Mouse (Mus musculus) heart, postnatal 36 days (tissue): ENCODE measurements around the gene Nt5c2. TPM values are rescaled to one million over a fixed set of nuclear protein-coding genes. Genes with fewer than 3 reads are reported as not detected.
"Not testable (repeated sequence)": the region's sequence is repeated elsewhere in the genome, so short reads cannot be mapped to it uniquely, and the experiment has no call there.

ENCODE experiments used
- DNase-seq, 2 experiments: peaks; one replicate each; pipeline ENCODE4 v3.0.0; 2021 to 2022
- intact Hi-C: fragments of 180-260 bp; cut with DNase I; formaldehyde crosslinking; loops from one replicate; pipeline ENCODE4 v1.15.1; 2025
- total RNA-seq, 2 experiments: library from RNA; stranded (reverse); gene quantifications; 2 replicates each; pipeline ENCODE4 v1.2.3; 2021

Gene Nt5c2
- total RNA-seq, 2 experiments from 2014 or later, result 59.6 to 61.2 TPM

DNA sequence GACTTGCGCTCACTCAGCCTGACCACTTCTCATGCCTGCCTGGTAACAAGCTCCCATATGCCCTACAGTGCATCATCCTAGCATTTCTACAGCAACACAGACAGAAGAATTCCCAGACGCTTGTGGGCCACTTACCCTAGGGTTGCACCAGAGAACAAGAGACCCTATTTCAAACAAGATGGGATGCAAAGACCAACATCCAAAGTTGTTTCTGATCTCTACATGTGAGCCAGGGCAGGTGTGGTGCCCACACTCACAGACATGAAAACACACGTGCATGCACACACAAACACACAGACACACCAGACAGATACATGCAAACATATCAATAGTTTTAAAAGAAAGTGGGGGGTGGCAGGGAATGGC, 24.8 kb downstream of the Nt5c2 start:
- intact Hi-C loops, result loop anchor here (2.0 to 5.0 kb wide), 2 partner anchors 229 to 318 kb away; partner anchors contain the start of genes Cnnm2 and Cyp17a1
- DNase-seq, result no peak

- no peak for DNase-seq
- intact Hi-C loops, result loop anchor here (2.0 to 5.0 kb wide), 2 partner anchors 229 to 317 kb away; partner anchors contain the start of genes Cnnm2 and Cyp17a1
Measured at GRCm38 (mm10) chr19:46989479-46990152, 25.3 kb downstream of the Nt5c2 start.

GRCm38 (mm10) chr19:46988231-46989087, 26.5 kb downstream of the Nt5c2 start:
- no peak for DNase-seq
- intact Hi-C loops, result no loop called here

GRCm38 (mm10) chr19:46987646-46988045, 27.3 kb downstream of the Nt5c2 start:
- DNase-seq, result peak in 1 of 2 experiments; percentile 35
- intact Hi-C loops, result no loop called here

DNA sequence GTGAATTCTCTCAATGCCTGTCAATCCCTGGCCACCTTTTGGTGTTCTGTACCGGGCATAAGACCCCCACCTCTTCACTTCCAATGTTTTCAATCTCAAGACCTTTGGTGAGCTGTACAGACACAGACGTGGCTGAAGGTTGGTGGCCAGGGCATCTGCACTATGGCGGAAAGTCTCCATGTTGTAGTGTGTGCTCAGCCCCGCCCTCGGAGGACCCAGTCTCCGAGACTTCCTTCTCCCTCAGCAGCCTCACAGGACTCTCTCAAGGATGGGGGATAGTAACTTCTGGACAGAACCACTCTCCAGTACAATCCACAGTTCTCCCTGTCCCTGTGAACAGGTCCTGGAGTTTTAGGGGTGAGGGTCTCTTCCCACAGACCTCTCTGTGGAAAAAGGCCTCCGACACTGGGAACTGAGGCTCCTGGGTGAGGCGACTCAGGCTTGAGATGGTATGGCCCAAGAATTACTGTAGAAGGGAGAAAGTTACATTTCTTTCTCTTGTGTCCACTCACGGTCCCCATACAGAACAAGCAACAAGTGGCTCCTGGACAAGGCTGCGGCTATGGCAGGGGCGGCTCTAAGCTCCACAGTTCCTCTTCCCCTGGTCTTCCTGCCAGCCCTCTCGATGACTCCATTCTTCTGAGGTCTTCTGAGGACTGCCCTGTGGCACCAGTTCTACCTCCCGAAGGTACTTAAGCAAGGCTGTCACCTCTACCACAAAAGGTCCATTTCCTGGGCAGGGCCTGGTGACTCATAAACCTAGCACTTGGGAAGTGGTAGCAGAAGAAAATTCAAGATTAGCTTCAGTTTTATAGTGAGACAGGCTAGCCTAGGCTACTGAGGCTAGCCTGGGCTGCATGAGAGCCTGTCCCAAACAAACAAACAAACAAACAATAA, 30.0 kb downstream of the Nt5c2 start:
- DNase-seq, result no peak
- intact Hi-C loops, result no loop called here

DNA sequence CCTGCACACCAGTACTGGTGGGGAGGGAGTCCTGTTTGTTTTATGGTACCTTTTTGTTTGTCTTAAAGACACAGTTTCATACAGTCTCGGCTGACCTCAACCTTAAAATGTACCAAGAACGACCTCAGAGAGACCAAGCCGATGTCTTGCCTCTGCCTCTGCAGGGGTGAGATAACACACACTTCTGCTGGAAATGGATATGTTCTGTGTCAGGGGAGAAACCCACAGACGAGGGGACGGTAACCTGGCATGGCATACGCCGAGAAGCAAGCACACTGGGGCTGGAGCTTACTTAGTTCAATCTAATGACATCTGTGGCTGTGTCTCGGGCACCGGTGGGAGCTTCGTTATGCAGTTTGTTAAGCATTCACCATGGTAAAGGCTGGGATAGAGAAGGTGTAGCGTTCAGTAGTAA, 31.0 kb downstream of the Nt5c2 start:
- no peak for DNase-seq
- intact Hi-C loops, result no loop called here

DNA sequence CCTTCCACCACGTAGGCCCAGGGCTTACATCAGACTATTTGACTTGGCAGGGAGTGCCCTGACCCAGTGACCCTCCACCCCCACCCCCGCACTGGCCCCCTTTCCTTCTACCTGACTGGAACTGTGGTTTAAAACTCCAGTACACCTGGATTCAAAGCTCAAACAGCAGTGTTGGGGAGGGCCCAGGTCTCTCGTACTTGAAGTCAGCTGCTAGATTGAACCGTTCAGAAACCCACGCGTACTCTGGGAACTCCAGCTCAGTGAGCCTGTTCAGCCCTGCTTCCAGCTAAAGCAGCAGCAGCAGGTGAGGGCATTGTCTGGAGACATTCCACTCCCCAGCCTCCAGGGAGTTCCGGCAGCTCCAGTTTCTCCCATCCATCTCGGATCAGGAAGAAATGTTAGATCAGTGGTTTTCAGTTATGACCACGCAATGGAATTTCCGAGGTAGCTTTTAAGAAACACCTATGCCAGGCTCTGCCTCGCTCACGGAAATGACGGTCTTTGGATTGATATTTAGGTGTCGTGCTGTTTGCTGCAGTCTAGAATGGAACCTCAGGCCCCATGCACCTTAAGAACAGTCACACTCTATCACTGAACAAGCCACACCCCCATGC, 31.5 kb downstream of the Nt5c2 start:
- DNase-seq, result no peak
- intact Hi-C loops, result no loop called here

DNA sequence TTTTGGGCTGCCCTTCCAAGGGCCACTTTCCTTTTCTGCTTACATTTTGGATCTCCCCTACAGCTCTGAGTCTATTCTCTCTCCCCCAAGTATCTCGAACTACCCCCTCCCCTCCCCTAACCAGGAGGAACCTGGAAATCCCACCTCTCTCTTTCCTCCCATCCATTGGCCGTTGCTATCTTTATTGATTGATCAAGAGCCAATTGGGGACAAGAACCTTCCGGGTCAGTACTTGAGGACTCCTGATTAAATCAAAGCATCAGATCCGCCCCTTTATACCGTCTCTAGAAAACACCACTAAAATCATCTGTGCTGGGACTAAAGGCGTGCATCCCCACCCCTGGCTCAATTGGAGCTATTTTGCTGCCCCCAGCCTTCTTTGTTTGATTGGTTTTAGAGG, 33.5 kb downstream of the Nt5c2 start:
- DNase-seq, result no peak
- intact Hi-C loops, result no loop called here

DNA sequence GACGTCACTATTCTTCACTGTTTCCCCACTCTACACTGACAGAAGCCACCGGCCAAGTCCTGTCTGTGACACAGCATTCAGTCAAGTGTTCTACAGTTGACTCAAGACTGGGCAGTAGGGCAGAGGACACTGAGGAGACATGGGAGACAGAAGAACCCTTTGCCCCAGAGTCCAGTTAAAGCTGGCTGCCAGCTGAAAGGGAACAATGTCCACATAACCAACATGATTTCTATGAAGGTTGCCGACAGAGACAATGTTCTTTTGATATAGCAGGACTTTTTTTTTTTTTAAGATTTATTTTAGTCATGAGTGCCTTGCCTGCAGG, 35.2 kb downstream of the Nt5c2 start:
- DNase-seq, result no peak
- intact Hi-C loops, result no loop called here

DNA sequence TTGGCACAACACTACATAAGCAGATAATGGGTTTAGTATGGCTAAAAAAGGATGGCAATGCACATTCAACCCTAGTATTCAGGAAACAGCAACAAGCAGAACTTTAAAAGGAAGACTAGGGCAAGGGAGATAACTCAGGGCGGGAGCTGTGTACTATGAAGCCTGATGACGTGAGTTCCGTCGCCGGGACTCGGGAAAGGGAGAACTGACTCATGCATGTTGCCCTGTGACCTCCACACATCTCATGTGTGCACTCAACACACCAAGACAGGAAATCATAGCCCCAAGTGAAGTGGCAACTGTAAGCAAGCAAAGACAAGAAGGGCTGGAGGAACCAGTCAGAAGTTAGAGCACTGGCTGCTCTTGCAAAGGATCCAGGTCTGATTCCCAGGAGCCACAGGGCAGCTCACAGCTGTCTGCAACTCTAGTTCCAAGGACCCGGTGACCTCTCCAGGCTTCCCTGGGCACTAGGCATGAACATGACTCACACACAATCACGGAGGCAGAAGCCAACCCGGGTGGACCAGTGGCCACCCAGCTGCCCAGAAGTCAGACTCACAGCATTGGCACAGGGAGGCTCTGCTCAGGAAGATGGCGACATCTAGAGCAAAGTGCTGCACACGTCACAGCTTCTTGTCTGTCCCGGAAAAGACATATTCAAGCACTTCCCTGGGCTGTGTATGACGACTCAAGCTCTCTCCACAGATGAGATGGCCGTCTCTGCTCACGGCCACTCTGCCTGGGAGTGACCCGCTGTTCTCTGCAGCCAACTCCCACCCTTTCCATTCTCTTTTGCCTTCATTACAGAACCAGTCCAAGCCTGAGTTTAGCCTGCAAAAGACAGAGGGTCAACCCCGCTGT, 35.8 kb downstream of the Nt5c2 start:
- intact Hi-C loops, result no loop called here
- DNase-seq, result peak in 1 of 2 experiments; percentile 27

- intact Hi-C loops, DNase-seq: not testable (repeated sequence)
Measured at GRCm38 (mm10) chr19:46978069-46978468, 36.9 kb downstream of the Nt5c2 start.

DNA sequence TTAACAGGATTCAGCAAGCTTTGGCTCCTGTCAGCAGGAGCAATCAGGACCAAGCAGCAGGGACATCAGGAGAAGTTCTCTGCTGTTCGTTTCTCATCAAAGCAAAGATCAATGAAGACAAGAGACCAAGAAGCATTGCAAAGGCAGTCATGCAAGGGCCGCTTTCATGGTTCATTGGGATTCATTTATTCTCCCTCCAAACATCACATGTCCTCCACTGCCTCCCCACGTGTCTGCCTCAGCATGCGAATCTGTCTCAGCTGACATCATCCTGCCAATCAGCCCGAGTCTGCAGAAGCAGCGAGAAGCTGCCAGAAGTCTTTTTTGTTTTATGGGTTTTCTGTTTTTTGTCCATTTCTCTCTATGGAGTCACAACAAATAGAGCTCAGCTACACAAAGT, 37.5 kb downstream of the Nt5c2 start:
- intact Hi-C loops, result no loop called here
- no peak for DNase-seq

- no peak for DNase-seq
- intact Hi-C loops, result no loop called here
Measured at GRCm38 (mm10) chr19:46976743-46977142, 38.2 kb downstream of the Nt5c2 start.

- peak in 1 of 2 experiments; percentile 22 for DNase-seq
- intact Hi-C loops, result no loop called here
Measured at GRCm38 (mm10) chr19:46975997-46976396, 39.0 kb downstream of the Nt5c2 start.

GRCm38 (mm10) chr19:46975565-46975964, 39.4 kb downstream of the Nt5c2 start:
- intact Hi-C loops, result no loop called here
- DNase-seq, result peak; percentile 51 to 65

- intact Hi-C loops, result no loop called here
- DNase-seq, result no peak
Measured at GRCm38 (mm10) chr19:46972159-46972558, 42.8 kb downstream of the Nt5c2 start.

DNA sequence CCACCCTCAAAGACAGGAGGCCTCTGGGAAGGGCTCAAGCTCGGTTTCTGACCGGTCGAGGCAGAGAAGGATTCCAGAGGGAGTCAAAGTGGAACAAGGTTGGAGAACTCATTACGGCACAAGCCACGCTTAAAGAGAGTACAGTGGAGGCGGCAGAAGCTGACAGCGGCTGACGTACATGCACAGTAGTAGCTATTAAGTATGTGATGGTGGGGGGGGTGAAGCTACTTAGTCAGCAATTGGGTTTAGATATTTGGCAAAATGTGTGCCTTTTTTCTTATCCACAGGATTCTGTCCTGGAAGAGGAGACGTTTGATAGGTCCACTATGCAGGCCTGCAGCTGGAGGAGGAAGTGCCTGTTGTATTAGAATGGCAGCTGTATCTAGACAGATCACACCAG, 43.2 kb downstream of the Nt5c2 start:
- intact Hi-C loops, result no loop called here
- DNase-seq, result no peak

DNA sequence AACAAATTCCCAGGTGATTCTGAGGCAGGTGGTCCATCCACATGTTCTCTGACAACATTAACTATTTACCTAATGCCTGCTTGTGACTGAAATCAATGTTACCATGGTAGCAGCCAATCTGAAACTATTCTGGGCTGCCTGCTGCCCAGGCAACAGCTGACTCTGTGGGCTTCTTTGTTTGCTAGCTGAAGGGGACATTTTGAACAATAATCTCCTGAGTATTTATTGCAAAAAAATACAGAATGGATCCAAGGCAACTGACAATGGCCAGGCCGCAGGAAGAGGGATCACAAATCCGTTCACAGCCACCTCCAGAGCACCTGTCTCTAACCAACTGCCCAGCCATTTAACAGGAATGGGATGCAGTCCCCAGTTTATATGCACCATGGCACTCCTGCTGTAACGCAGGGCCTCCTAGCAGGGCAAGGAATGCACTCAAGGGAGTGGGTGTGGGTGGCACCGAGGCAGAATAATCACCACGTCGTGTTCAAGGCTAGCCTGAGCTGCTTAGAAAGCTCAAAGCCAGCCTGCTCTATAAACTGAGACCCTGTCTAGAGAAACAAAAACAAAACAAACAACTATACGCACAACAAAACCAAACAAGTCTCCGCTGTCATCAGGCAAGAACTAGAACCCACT, 43.8 kb downstream of the Nt5c2 start:
- intact Hi-C loops, result no loop called here
- DNase-seq, result no peak

GRCm38 (mm10) chr19:46970121-46970729, 44.7 kb downstream of the Nt5c2 start:
- peak in 1 of 2 experiments; percentile 31 for DNase-seq
- intact Hi-C loops, result no loop called here
